Mouse (Mus musculus) kidney, embryonic 15.5 days (tissue): ENCODE measurements around the gene Cdk18. TPM values are rescaled to one million over a fixed set of nuclear protein-coding genes. Genes with fewer than 3 reads are reported as not detected.

Source experiments
- ATAC-seq: fragments of 200-750 bp; cut with Nextera tagmentation; replicated peaks from 2 replicates; pipeline ENCODE4 v1.8.0; 2017; ENCODE audit warnings: moderate TSS enrichment; ENCODE audit not compliant: low FRiP score
- H3K27ac ChIP-seq: fragments of 300-500 bp; sonication (generic); 2 replicates; pipeline ENCODE4 v1.5.1; 2015; ENCODE audit warnings: mild to moderate bottlenecking, inconsistent platforms
- H3K27me3 ChIP-seq: fragments of 300-500 bp; sonication (generic); 2 replicates; pipeline ENCODE4 v1.6.1; 2015; ENCODE audit warnings: inconsistent platforms
- H3K36me3 ChIP-seq: fragments of 300-500 bp; sonication (generic); 2 replicates; pipeline ENCODE4 v1.6.1; 2015; ENCODE audit warnings: inconsistent platforms
- H3K4me1 ChIP-seq: fragments of 300-500 bp; sonication (generic); 2 replicates; pipeline ENCODE4 v1.6.1; 2015; ENCODE audit warnings: inconsistent platforms
- H3K4me2 ChIP-seq: fragments of 300-500 bp; sonication (generic); 2 replicates; pipeline ENCODE4 v1.6.1; 2015; ENCODE audit warnings: moderate library complexity, mild to moderate bottlenecking, inconsistent platforms
- H3K4me3 ChIP-seq: fragments of 300-500 bp; sonication (generic); replicated peaks from 2 replicates; pipeline ENCODE4 v1.5.1; 2015; ENCODE audit warnings: mild to moderate bottlenecking, inconsistent platforms
- H3K9ac ChIP-seq: fragments of 300-500 bp; sonication (generic); 2 replicates; pipeline ENCODE4 v1.6.1; 2015; ENCODE audit warnings: mild to moderate bottlenecking, inconsistent platforms
- H3K9me3 ChIP-seq: fragments of 300-500 bp; sonication (generic); replicated peaks from 2 replicates; pipeline ENCODE4 v1.6.1; 2016; ENCODE audit warnings: inconsistent platforms
- WGBS: fragments of 180-500 bp; shearing (Covaris S2); methylation state at CpG from one replicate; pipeline ENCODE4 v1.1.7; 2015; ENCODE audit warnings: mixed read lengths; 5-methylcytosine and 5-hydroxymethylcytosine counted together
- polyA plus RNA-seq: library from polyadenylated mRNA; unstranded; fragments of >200 nt; fragmentation: Nextera tagmentation; extraction: Ambion mirVana; gene quantifications from 2 replicates; pipeline ENCODE4 v1.2.1, GENCODE M21; 2015

Gene Cdk18
- polyA plus RNA-seq, 1 experiment from 2014 or later: 8.1 TPM

GRCm38 (mm10) chr1:132104353-132104752 lies 35.1 kb downstream of the Cdk18 start:
- H3K4me3 ChIP-seq: no peak overlapping the region
- no peaks in the 10 kb centered on the region for H3K36me3 ChIP-seq
- no peak for ATAC-seq
- H3K4me1 ChIP-seq: no peaks in the 10 kb centered on the region
- H3K9ac ChIP-seq: no peak overlapping the region
- no peak overlapping the region for H3K4me2 ChIP-seq
- no peak overlapping the region for H3K27ac ChIP-seq
- H3K27me3 ChIP-seq: no peaks in the 10 kb centered on the region
- H3K9me3 ChIP-seq: no peaks in the 10 kb centered on the region
- WGBS: 71% methylated on average over 14 of the region's 14 CpGs

GRCm38 (mm10) chr1:132101953-132102697 lies 37.4 kb downstream of the Cdk18 start:
- peak; percentile 58; the same call in 1 of the 2 replicates for ATAC-seq
- Histone ChIP-seq H3K4me3 (no peak overlapping the region), H3K4me1 (no peaks in the 10 kb centered on the region), H3K9ac (no peak overlapping the region), H3K27ac (peak overlapping the region; percentile 41; the same call in 1 of the 2 replicates), H3K27me3 (no peaks in the 10 kb centered on the region), H3K4me2 (no peak overlapping the region), H3K36me3 (no peaks in the 10 kb centered on the region), H3K9me3 (no peaks in the 10 kb centered on the region)
- WGBS: 65% methylated on average over 6 of the region's 6 CpGs

- ATAC-seq: no peak
- H3K9ac ChIP-seq: no peak overlapping the region
- H3K36me3 ChIP-seq: no peaks in the 10 kb centered on the region
- H3K4me2 ChIP-seq: no peak overlapping the region
- 72% methylated on average over 4 of the region's 4 CpGs for WGBS
- no peaks in the 10 kb centered on the region for H3K27me3 ChIP-seq
- no peak overlapping the region for H3K27ac ChIP-seq
- H3K4me3 ChIP-seq: no peak overlapping the region
- H3K4me1 ChIP-seq: 0 out of 2 replicates have a peak, but pooled peaks cover 5% of the 10 kb centered on the region
- no peaks in the 10 kb centered on the region for H3K9me3 ChIP-seq
These were observed 39.7 kb downstream of the Cdk18 start for GRCm38 (mm10) chr1:132099775-132100174.

GRCm38 (mm10) chr1:132099016-132099415 lies 40.5 kb downstream of the Cdk18 start:
- Histone ChIP-seq H3K4me1 (0 out of 2 replicates have a peak, but pooled peaks cover 5% of the 10 kb centered on the region), H3K36me3 (no peaks in the 10 kb centered on the region), H3K9me3 (no peaks in the 10 kb centered on the region), H3K27me3 (no peaks in the 10 kb centered on the region), H3K27ac (no peak overlapping the region), H3K9ac (no peak overlapping the region), H3K4me2 (no peak overlapping the region), H3K4me3 (no peak overlapping the region)
- 67% methylated on average over 4 of the region's 4 CpGs for WGBS
- ATAC-seq: no peak

- H3K4me1 ChIP-seq: 0 out of 2 replicates have a peak, but pooled peaks cover 5% of the 10 kb centered on the region
- no peak for ATAC-seq
- no peak overlapping the region for H3K4me2 ChIP-seq
- 56% methylated on average over 1 of the region's 1 CpGs for WGBS
- H3K4me3 ChIP-seq: no peak overlapping the region
- no peaks in the 10 kb centered on the region for H3K27me3 ChIP-seq
- H3K27ac ChIP-seq: no peak overlapping the region
- H3K9ac ChIP-seq: no peak overlapping the region
- H3K36me3 ChIP-seq: no peaks in the 10 kb centered on the region
- H3K9me3 ChIP-seq: no peaks in the 10 kb centered on the region
These were observed 41.4 kb downstream of the Cdk18 start for GRCm38 (mm10) chr1:132098076-132098475.

GRCm38 (mm10) chr1:132095356-132096004 lies 44.0 kb downstream of the Cdk18 start:
- no peak overlapping the region for H3K27ac ChIP-seq
- H3K27me3 ChIP-seq: no peaks in the 10 kb centered on the region
- no peak overlapping the region for H3K4me3 ChIP-seq
- H3K4me1 ChIP-seq: 0 out of 2 replicates have a peak, but pooled peaks cover 5% of the 10 kb centered on the region
- H3K9ac ChIP-seq: no peak overlapping the region
- H3K36me3 ChIP-seq: no peaks in the 10 kb centered on the region
- no peak overlapping the region for H3K4me2 ChIP-seq
- ATAC-seq: no peak
- no peaks in the 10 kb centered on the region for H3K9me3 ChIP-seq
- 68% methylated on average over 11 of the region's 11 CpGs for WGBS

GRCm38 (mm10) chr1:132093269-132093668 lies 46.2 kb downstream of the Cdk18 start:
- Histone ChIP-seq H3K4me3 (no peak overlapping the region), H3K36me3 (no peaks in the 10 kb centered on the region), H3K4me1 (0 out of 2 replicates have a peak, but pooled peaks cover 5% of the 10 kb centered on the region), H3K4me2 (no peak overlapping the region), H3K27ac (no peak overlapping the region), H3K9ac (no peak overlapping the region), H3K9me3 (no peaks in the 10 kb centered on the region), H3K27me3 (no peaks in the 10 kb centered on the region)
- WGBS: 93% methylated on average over 4 of the region's 4 CpGs
- no peak for ATAC-seq

GRCm38 (mm10) chr1:132090266-132090665 lies 49.2 kb downstream of the Cdk18 start:
- WGBS: 84% methylated on average over 4 of the region's 4 CpGs
- H3K36me3 ChIP-seq: no peaks in the 10 kb centered on the region
- H3K4me2 ChIP-seq: no peak overlapping the region
- H3K9ac ChIP-seq: no peak overlapping the region
- H3K9me3 ChIP-seq: no peaks in the 10 kb centered on the region
- H3K27ac ChIP-seq: no peak overlapping the region
- H3K4me1 ChIP-seq: no peaks in the 10 kb centered on the region
- ATAC-seq: no peak
- H3K27me3 ChIP-seq: no peaks in the 10 kb centered on the region
- H3K4me3 ChIP-seq: no peak overlapping the region

- Histone ChIP-seq H3K27me3 (no peaks in the 10 kb centered on the region), H3K9ac (no peak overlapping the region), H3K4me2 (no peak overlapping the region), H3K9me3 (no peaks in the 10 kb centered on the region), H3K4me1 (no peaks in the 10 kb centered on the region), H3K27ac (no peak overlapping the region), H3K36me3 (no peaks in the 10 kb centered on the region), H3K4me3 (no peak overlapping the region)
- WGBS: 78% methylated on average over 6 of the region's 6 CpGs
- ATAC-seq: no peak
These were observed 49.7 kb downstream of the Cdk18 start for GRCm38 (mm10) chr1:132089767-132090166.

- H3K9me3 ChIP-seq: no peaks in the 10 kb centered on the region
- no peaks in the 10 kb centered on the region for H3K4me1 ChIP-seq
- H3K27me3 ChIP-seq: no peaks in the 10 kb centered on the region
- no peak overlapping the region for H3K9ac ChIP-seq
- WGBS: 87% methylated on average over 5 of the region's 5 CpGs
- H3K4me3 ChIP-seq: no peak overlapping the region
- no peaks in the 10 kb centered on the region for H3K36me3 ChIP-seq
- no peak for ATAC-seq
- H3K27ac ChIP-seq: no peak overlapping the region
- H3K4me2 ChIP-seq: no peak overlapping the region
These were observed 51.3 kb downstream of the Cdk18 start for GRCm38 (mm10) chr1:132088181-132088671.

GRCm38 (mm10) chr1:132085181-132086049 lies 54.1 kb downstream of the Cdk18 start:
- Histone ChIP-seq H3K27me3 (no peaks in the 10 kb centered on the region), H3K27ac (peak overlapping the region; percentile 9; the same call in 1 of the 2 replicates), H3K9ac (no peak overlapping the region), H3K9me3 (no peaks in the 10 kb centered on the region), H3K36me3 (no peaks in the 10 kb centered on the region), H3K4me1 (no peaks in the 10 kb centered on the region), H3K4me3 (no peak overlapping the region), H3K4me2 (no peak overlapping the region)
- 48% methylated on average over 7 of the region's 7 CpGs for WGBS
- ATAC-seq: peak; percentile 69
